Mouse (Mus musculus) liver, embryonic 11.5 days (tissue): ENCODE data around the gene Ccr2. TPM values are rescaled to one million over a fixed set of nuclear protein-coding genes. Genes with fewer than 3 reads are reported as not detected.
"Not testable (repeated sequence)": the region's sequence is repeated elsewhere in the genome, so short reads cannot be mapped to it uniquely, and the experiment has no call there.

Experiments
- ATAC-seq: fragments of 200-750 bp; cut with Nextera tagmentation; replicated peaks from 2 replicates; pipeline ENCODE4 v1.8.0; 2017; ENCODE audit warnings: moderate number of reproducible peaks, mild to moderate bottlenecking, moderate TSS enrichment, moderate library complexity; ENCODE audit not compliant: low FRiP score
- DNase-seq: peaks from one replicate; pipeline ENCODE4 v3.0.0-alpha.2; 2017; ENCODE audit warnings: low spot score
- H3K27ac ChIP-seq: fragments of 300-500 bp; sonication (generic); 2 replicates; pipeline ENCODE4 v1.5.1; 2014; ENCODE audit warnings: mild to moderate bottlenecking, low read depth, low read length, control low read depth
- H3K27me3 ChIP-seq: fragments of 300-500 bp; sonication (generic); replicated peaks from 2 replicates; pipeline ENCODE4 v1.6.1; 2014; ENCODE audit warnings: low read length, mixed read lengths; ENCODE audit not compliant: control insufficient read depth, insufficient read depth
- H3K36me3 ChIP-seq: fragments of 300-500 bp; sonication (generic); 2 replicates; pipeline ENCODE4 v1.6.1; 2014; ENCODE audit warnings: mild to moderate bottlenecking, low read length, moderate library complexity, mixed read lengths; ENCODE audit not compliant: control insufficient read depth, insufficient read depth
- H3K4me1 ChIP-seq: fragments of 300-500 bp; sonication (generic); replicated peaks from 2 replicates; pipeline ENCODE4 v1.6.1; 2014; ENCODE audit warnings: low read length, mixed read lengths; ENCODE audit not compliant: control insufficient read depth, insufficient read depth
- H3K4me2 ChIP-seq: fragments of 300-500 bp; sonication (generic); 2 replicates; pipeline ENCODE4 v1.6.1; 2014; ENCODE audit warnings: mild to moderate bottlenecking, control low read depth, moderate library complexity
- H3K4me3 ChIP-seq: fragments of 300-500 bp; sonication (generic); 2 replicates; pipeline ENCODE4 v1.5.1; 2014; ENCODE audit warnings: low read depth, low read length, control low read depth
- H3K9ac ChIP-seq: fragments of 300-500 bp; sonication (generic); 2 replicates; pipeline ENCODE4 v1.6.1; 2014; ENCODE audit warnings: low read depth, low read length, control low read depth
- H3K9me3 ChIP-seq: fragments of 300-500 bp; sonication (generic); 2 replicates; pipeline ENCODE4 v1.6.1; 2016; ENCODE audit warnings: low read length, inconsistent platforms, mixed read lengths; ENCODE audit not compliant: control insufficient read depth
- WGBS: fragments of 180-500 bp; shearing (Covaris S2); extraction: QIAGEN DNeasy Blood & Tissue Kit; methylation state at CpG from one replicate; pipeline ENCODE4 v1.1.7; 2014; 5-methylcytosine and 5-hydroxymethylcytosine counted together
- polyA plus RNA-seq: library from polyadenylated mRNA; unstranded; fragments of >200 nt; fragmentation: Nextera tagmentation; extraction: Ambion mirVana; gene quantifications from 2 replicates; pipeline ENCODE4 v1.2.1, GENCODE M21; 2014

Gene Ccr2
- polyA plus RNA-seq, 1 experiment from 2014 or later, result 0.80 TPM

GRCm38 (mm10) chr9:124071506-124071905 lies 30.2 kb upstream of the Ccr2 start:
- Histone ChIP-seq H3K9ac (no peak overlapping the region), H3K9me3 (no peaks in the 10 kb centered on the region), H3K36me3 (no peaks in the 10 kb centered on the region), H3K4me3 (no peak overlapping the region), H3K4me1 (0 out of 2 replicates have a peak, but pooled peaks cover 2% of the 10 kb centered on the region), H3K4me2 (no peak overlapping the region), H3K27ac (no peak overlapping the region), H3K27me3 (no peaks in the 10 kb centered on the region)
- no peak for DNase-seq
- ATAC-seq, result no peak
- WGBS, result 84% methylated on average over 1 of the region's 1 CpGs

- H3K4me1 ChIP-seq, result no peaks in the 10 kb centered on the region
- DNase-seq (no peak), ATAC-seq (no peak)
Observed at GRCm38 (mm10) chr9:124079803-124080202, 21.9 kb upstream of the Ccr2 start.

GRCm38 (mm10) chr9:124080471-124080870 lies 21.3 kb upstream of the Ccr2 start:
- WGBS, result 92% methylated on average over 12 of the region's 13 CpGs
- not testable (repeated sequence) for DNase-seq, H3K4me2 ChIP-seq, ATAC-seq, H3K36me3 ChIP-seq, H3K4me1 ChIP-seq, H3K27me3 ChIP-seq, H3K9ac ChIP-seq, H3K27ac ChIP-seq, H3K9me3 ChIP-seq, H3K4me3 ChIP-seq

More at GRCm38 (mm10) chr9:124079803-124080202, 21.9 kb upstream of the Ccr2 start:
- H3K4me2 ChIP-seq, result no peak overlapping the region
- 62% methylated on average over 4 of the region's 4 CpGs for WGBS
- no peaks in the 10 kb centered on the region for H3K36me3 ChIP-seq
- H3K4me3 ChIP-seq, result no peak overlapping the region
- no peaks in the 10 kb centered on the region for H3K9me3 ChIP-seq
- no peaks in the 10 kb centered on the region for H3K27me3 ChIP-seq
- no peak overlapping the region for H3K27ac ChIP-seq
- no peak overlapping the region for H3K9ac ChIP-seq

GRCm38 (mm10) chr9:124090441-124090840 lies 11.3 kb upstream of the Ccr2 start:
- no peaks in the 10 kb centered on the region for H3K9me3 ChIP-seq
- H3K4me1 ChIP-seq, result no peaks in the 10 kb centered on the region
- 68% methylated on average over 1 of the region's 1 CpGs for WGBS
- ATAC-seq (no peak), DNase-seq (no peak)
- H3K36me3 ChIP-seq, result no peaks in the 10 kb centered on the region
- no peaks in the 10 kb centered on the region for H3K27me3 ChIP-seq
- H3K9ac ChIP-seq, result no peak overlapping the region
- no peak overlapping the region for H3K27ac ChIP-seq
- no peak overlapping the region for H3K4me2 ChIP-seq
- H3K4me3 ChIP-seq, result no peak overlapping the region

- no peak overlapping the region for H3K9ac ChIP-seq
- ATAC-seq (no peak), DNase-seq (no peak)
- H3K4me3 ChIP-seq, result no peak overlapping the region
- H3K36me3 ChIP-seq, result no peaks in the 10 kb centered on the region
- H3K9me3 ChIP-seq, result no peaks in the 10 kb centered on the region
- 0 out of 2 replicates have a peak, but pooled peaks cover 3% of the 10 kb centered on the region for H3K4me1 ChIP-seq
- H3K27ac ChIP-seq, result no peak overlapping the region
- no peaks in the 10 kb centered on the region for H3K27me3 ChIP-seq
- no peak overlapping the region for H3K4me2 ChIP-seq
- 84% methylated on average over 1 of the region's 1 CpGs for WGBS
Observed at GRCm38 (mm10) chr9:124099127-124099526, 2.6 kb upstream of the Ccr2 start.

- Histone ChIP-seq H3K36me3 (no peaks in the 10 kb centered on the region), H3K27me3 (no peaks in the 10 kb centered on the region), H3K9ac (no peak overlapping the region), H3K4me3 (no peak overlapping the region), H3K4me1 (0 out of 2 replicates have a peak, but pooled peaks cover 3% of the 10 kb centered on the region), H3K9me3 (no peaks in the 10 kb centered on the region), H3K27ac (no peak overlapping the region), H3K4me2 (no peak overlapping the region)
- ATAC-seq (no peak), DNase-seq (no peak)
- WGBS, result 70% methylated on average over 1 of the region's 1 CpGs
Observed at GRCm38 (mm10) chr9:124100357-124100756, 1.4 kb upstream of the Ccr2 start.

- Histone ChIP-seq H3K36me3 (no peaks in the 10 kb centered on the region), H3K9me3 (no peaks in the 10 kb centered on the region), H3K4me2 (no peak overlapping the region), H3K4me3 (no peak overlapping the region), H3K27ac (no peak overlapping the region), H3K27me3 (no peaks in the 10 kb centered on the region), H3K9ac (no peak overlapping the region), H3K4me1 (0 out of 2 replicates have a peak, but pooled peaks cover 5% of the 10 kb centered on the region)
- 38% methylated on average over 1 of the region's 1 CpGs for WGBS
- no peak for DNase-seq
- peak; percentile 60; the same call in 1 of the 2 replicates for ATAC-seq
Observed at GRCm38 (mm10) chr9:124103199-124103598, 1.4 kb downstream of the Ccr2 start.

- no peak overlapping the region for H3K4me3 ChIP-seq
- peaks cover 15% of the 10 kb centered on the region for H3K4me1 ChIP-seq
- ATAC-seq (no peak), DNase-seq (no peak)
- H3K4me2 ChIP-seq, result no peak overlapping the region
- no peak overlapping the region for H3K9ac ChIP-seq
- H3K36me3 ChIP-seq, result no peaks in the 10 kb centered on the region
- H3K27me3 ChIP-seq, result no peaks in the 10 kb centered on the region
- H3K27ac ChIP-seq, result no peak overlapping the region
- H3K9me3 ChIP-seq, result no peaks in the 10 kb centered on the region
Observed at GRCm38 (mm10) chr9:124105196-124105595, 3.4 kb downstream of the Ccr2 start.

GRCm38 (mm10) chr9:124107232-124107631 lies 5.5 kb downstream of the Ccr2 start:
- H3K4me3 ChIP-seq, result no peak overlapping the region
- ATAC-seq, result no peak
- no peak for DNase-seq
- no peak overlapping the region for H3K27ac ChIP-seq
- H3K4me1 ChIP-seq, result peaks cover 15% of the 10 kb centered on the region
- H3K9ac ChIP-seq, result no peak overlapping the region
- no peak overlapping the region for H3K4me2 ChIP-seq
- H3K9me3 ChIP-seq, result no peaks in the 10 kb centered on the region
- H3K36me3 ChIP-seq, result no peaks in the 10 kb centered on the region
- no peaks in the 10 kb centered on the region for H3K27me3 ChIP-seq
